Mouse (Mus musculus) brain, adult 10 weeks (tissue): Measurements from ENCODE around the gene Krtap19-2. TPM values are rescaled to one million over a fixed set of nuclear protein-coding genes. Genes with fewer than 3 reads are reported as not detected.

ENCODE experiments used
- polyA plus RNA-seq: library from polyadenylated mRNA; stranded (reverse); fragments of 350-450 nt; fragmentation: Illumina TruSeq; extraction: RNeasy Lipid Tissue Mini Kit (QIAGEN cat#74804); gene quantifications from one replicate; pipeline ENCODE4 v1.2.3, GENCODE M21; 2015; ENCODE audit warnings: low read depth, low replicate concordance

The Krtap19-2 gene
- not detected for polyA plus RNA-seq

GRCm38 (mm10) chr16:88874169-88874568 is at the start of gene Krtap19-2:
Gene Krtap19-2 (minus strand): TSS chr16:88874269.

GRCm38 (mm10) chr16:88896357-88896756 is 22.3 kb upstream of the Krtap19-2 start, which contains the start of gene Krtap19-5:
Gene Krtap19-5 (minus strand): TSS chr16:88896457.

DNA sequence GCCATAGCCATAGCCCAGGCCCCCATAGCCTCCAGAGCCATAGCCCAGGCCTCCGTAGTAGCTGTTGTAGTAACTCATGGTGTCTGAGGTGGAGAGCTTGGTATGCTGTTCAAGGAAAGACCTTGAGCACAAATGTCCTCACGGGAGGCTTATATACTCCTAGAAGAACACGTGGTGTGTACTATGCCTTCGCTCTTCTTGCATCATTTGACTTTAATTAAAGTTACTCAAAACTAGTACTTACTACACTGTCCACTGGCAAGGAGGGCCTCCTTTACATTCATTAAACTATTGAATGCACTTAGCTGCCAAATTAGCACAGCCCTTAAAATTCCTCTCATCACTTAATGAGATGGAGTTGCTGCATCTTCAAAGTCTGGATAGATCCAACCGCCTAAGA is 10.9 kb upstream of the Krtap19-2 start, which contains the start of gene Krtap19-4:
Gene Krtap19-4, minus strand, starts transcription at position 101 of the 400 bp plus-strand sequence.

GRCm38 (mm10) chr16:88877938-88878337 is 3.9 kb upstream of the Krtap19-2 start, which contains the start of gene Krtap19-3:
Gene Krtap19-3 (minus strand): TSS chr16:88878038.

DNA sequence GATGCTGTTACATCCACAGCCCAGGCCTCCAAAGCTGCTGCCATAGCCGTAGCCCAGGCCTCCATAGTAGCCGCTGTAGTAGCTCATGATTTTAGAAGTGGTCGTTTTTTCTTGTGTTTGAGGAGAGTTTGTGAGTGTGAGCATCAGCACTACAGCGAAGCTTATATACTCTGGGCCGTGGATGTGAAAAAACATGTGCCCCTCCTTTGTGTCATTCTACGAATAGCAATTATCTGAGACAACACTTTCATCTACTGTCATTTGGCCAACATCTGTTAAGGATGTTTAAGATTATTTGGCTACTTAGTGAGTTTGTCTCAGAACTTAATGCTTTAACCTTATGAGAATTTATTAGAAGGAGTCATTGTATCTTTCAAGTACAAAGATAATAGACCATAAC is 4.8 kb downstream of the Krtap19-2 start, which contains the start of gene Krtap19-1:
Gene Krtap19-1, minus strand, starts transcription at position 101 of the 400 bp plus-strand sequence.

DNA sequence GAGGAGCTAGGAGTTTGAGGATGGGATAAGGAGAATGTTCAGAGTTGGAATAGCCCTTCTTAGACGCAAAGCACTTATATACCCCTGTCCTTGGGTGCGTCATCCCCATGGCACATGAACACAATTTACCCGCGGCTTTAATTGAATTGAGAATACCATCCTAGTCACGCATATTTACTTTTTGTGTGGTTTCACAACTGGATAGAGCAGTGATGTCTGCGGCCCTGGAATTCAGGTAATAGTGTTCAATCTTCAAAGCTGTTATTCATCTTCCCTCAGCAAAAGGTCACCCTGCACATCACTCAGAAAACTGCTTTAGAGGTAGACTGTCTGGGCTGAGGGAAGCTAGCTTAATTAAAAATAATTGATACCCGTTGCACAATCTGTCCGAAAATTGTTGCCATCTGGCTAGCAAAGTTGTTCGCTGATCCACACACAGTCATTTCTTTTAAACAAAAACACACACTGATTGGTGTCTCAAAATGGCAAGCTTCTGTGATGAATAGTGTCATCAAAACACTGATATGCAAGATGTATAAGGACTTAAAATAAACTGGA is 47.9 kb downstream of the Krtap19-2 start, which contains the start of gene Krtap14:
Gene Krtap14, minus strand, starts transcription at position 51 of the 558 bp plus-strand sequence.

Other genes starting within 250 kb of the Krtap19-2 start
- gene 2310079G19Rik, start 246.6 kb downstream of the Krtap19-2 start, polyA plus RNA-seq: not detected
- gene Krtap26-1, start 226.5 kb downstream of the Krtap19-2 start, polyA plus RNA-seq: not detected
- gene Krtap27-1, start 202.6 kb downstream of the Krtap19-2 start, polyA plus RNA-seq: not detected
- gene 2310061N02Rik, start 166.3 kb downstream of the Krtap19-2 start, polyA plus RNA-seq: not detected
- gene Krtap13-1, start 145.4 kb downstream of the Krtap19-2 start, polyA plus RNA-seq: not detected
- gene Krtap13, start 122.6 kb downstream of the Krtap19-2 start, polyA plus RNA-seq: not detected
- gene 2310034C09Rik, start 115.4 kb downstream of the Krtap19-2 start, polyA plus RNA-seq: not detected
- not detected for gene 2310057N15Rik, start 100.1 kb downstream of the Krtap19-2 start, polyA plus RNA-seq
- not detected for gene Gm5965, start 96.4 kb downstream of the Krtap19-2 start, polyA plus RNA-seq
- gene Gm20741, start 62.0 kb downstream of the Krtap19-2 start, polyA plus RNA-seq: not detected
- not detected for gene Krtap15, start 54.1 kb downstream of the Krtap19-2 start, polyA plus RNA-seq
- not detected for gene Krtap14, start 48.1 kb downstream of the Krtap19-2 start, polyA plus RNA-seq
- gene Krtap19-1, start 4.9 kb downstream of the Krtap19-2 start, polyA plus RNA-seq: not detected
- not detected for gene Krtap19-3, start 3.8 kb upstream of the Krtap19-2 start, polyA plus RNA-seq
- gene Krtap19-4, start 10.8 kb upstream of the Krtap19-2 start, polyA plus RNA-seq: not detected
- not detected for gene Krtap19-5, start 22.2 kb upstream of the Krtap19-2 start, polyA plus RNA-seq
- not detected for gene Krtap19-9b, start 58.0 kb upstream of the Krtap19-2 start, polyA plus RNA-seq
- gene Krtap16-3, start 88.6 kb upstream of the Krtap19-2 start, polyA plus RNA-seq: not detected
- not detected for gene Krtap22-2, start 136.5 kb upstream of the Krtap19-2 start, polyA plus RNA-seq
- not detected for gene Gm10229, start 141.0 kb upstream of the Krtap19-2 start, polyA plus RNA-seq
- gene Krtap6-1, start 157.4 kb upstream of the Krtap19-2 start, polyA plus RNA-seq: not detected
- not detected for gene Gm10228, start 167.2 kb upstream of the Krtap19-2 start, polyA plus RNA-seq
- not detected for gene Krtap6-5, start 173.6 kb upstream of the Krtap19-2 start, polyA plus RNA-seq
- gene 1110025L11Rik, start 189.7 kb upstream of the Krtap19-2 start, polyA plus RNA-seq: not detected
- gene Krtap6-3, start 209.7 kb upstream of the Krtap19-2 start, polyA plus RNA-seq: not detected